Mouse (Mus musculus) stomach, postnatal 0 days (tissue): ENCODE data around the gene Tmem132d. TPM values are rescaled to one million over a fixed set of nuclear protein-coding genes. Genes with fewer than 3 reads are reported as not detected.

Experiments used
- ATAC-seq: fragments of 200-750 bp; cut with Nextera tagmentation; 2 replicates; pipeline ENCODE4 v1.8.0; 2017; ENCODE audit not compliant: low FRiP score, low TSS enrichment
- DNase-seq: peaks from one replicate; pipeline ENCODE4 v3.0.0-alpha.2; 2016; ENCODE audit warnings: low spot score
- H3K27ac ChIP-seq: fragments of 300-500 bp; sonication (generic); replicated peaks from 2 replicates; pipeline ENCODE4 v1.5.1; 2014; ENCODE audit warnings: mild to moderate bottlenecking, control low read depth
- H3K27me3 ChIP-seq: fragments of 300-500 bp; sonication (generic); 2 replicates; pipeline ENCODE4 v1.6.1; 2014; ENCODE audit warnings: low read length; ENCODE audit not compliant: control insufficient read depth, insufficient read depth
- H3K36me3 ChIP-seq: fragments of 300-500 bp; sonication (generic); 2 replicates; pipeline ENCODE4 v1.6.1; 2014; ENCODE audit warnings: low read length, mixed read lengths; ENCODE audit not compliant: control insufficient read depth, insufficient read depth
- H3K4me1 ChIP-seq: fragments of 300-500 bp; sonication (generic); replicated peaks from 2 replicates; pipeline ENCODE4 v1.6.1; 2014; ENCODE audit warnings: antibody characterized with exemption; ENCODE audit not compliant: control insufficient read depth, insufficient read depth
- H3K4me2 ChIP-seq: fragments of 300-500 bp; sonication (generic); replicated peaks from 2 replicates; pipeline ENCODE4 v1.6.1; 2014; ENCODE audit warnings: low read depth, mild to moderate bottlenecking, control low read depth, moderate library complexity
- H3K4me3 ChIP-seq: fragments of 300-500 bp; sonication (generic); 2 replicates; pipeline ENCODE4 v1.5.1; 2014; ENCODE audit warnings: low read depth, low read length, control low read depth
- H3K9ac ChIP-seq: fragments of 300-500 bp; sonication (generic); 2 replicates; pipeline ENCODE4 v1.6.1; 2014; ENCODE audit warnings: mild to moderate bottlenecking, low read length, control low read depth, mixed read lengths
- H3K9me3 ChIP-seq: fragments of 300-500 bp; sonication (generic); 2 replicates; pipeline ENCODE4 v1.6.1; 2016; ENCODE audit warnings: low read length; ENCODE audit not compliant: control insufficient read depth
- CTCF ChIP-seq: IDR thresholded peaks from 2 replicates; pipeline ENCODE4 v1.5.1; 2016; ENCODE audit warnings: antibody characterized with exemption, low read depth, mild to moderate bottlenecking, moderate library complexity
- EP300 ChIP-seq: optimal IDR thresholded peaks from 2 replicates; pipeline ENCODE3; 2016; ENCODE audit warnings: antibody characterized with exemption
- WGBS: fragments of 180-500 bp; shearing (Covaris S2); extraction: QIAGEN DNeasy Blood & Tissue Kit; methylation state at CpG from one replicate; pipeline ENCODE4 v1.1.7; 2014; 5-methylcytosine and 5-hydroxymethylcytosine counted together
- polyA plus RNA-seq: library from polyadenylated mRNA; unstranded; fragments of >200 nt; fragmentation: Nextera tagmentation; extraction: Ambion mirVana; gene quantifications from 2 replicates; pipeline ENCODE4 v1.2.1, GENCODE M21; 2015

Gene Tmem132d
- polyA plus RNA-seq, 1 experiment from 2014 or later, result 0.16 TPM

DNA sequence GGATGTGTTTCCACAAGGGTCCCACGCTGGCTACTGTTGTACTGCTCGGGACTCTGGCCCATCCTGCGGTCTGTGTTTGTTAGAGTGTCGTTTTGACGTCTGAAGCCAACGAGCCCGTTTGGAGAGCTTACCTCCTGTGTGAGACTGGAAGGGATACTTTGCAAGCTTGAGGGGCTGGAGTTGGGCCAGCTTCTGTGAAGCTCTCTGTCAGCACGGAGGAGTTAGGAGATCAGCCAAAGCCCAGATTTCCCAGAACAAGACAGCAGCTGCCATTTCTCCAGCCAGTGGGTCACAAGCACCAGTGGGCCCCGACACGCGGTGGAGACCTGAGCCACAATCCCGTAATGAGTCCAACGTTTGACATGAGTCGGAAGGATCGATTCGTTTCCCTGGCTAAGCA is 5.2 kb upstream of the Tmem132d start:
- ATAC-seq (no peak), DNase-seq (no peak)
- TF ChIP-seq CTCF (no peak), EP300 (no peak)
- peaks cover 3% of the 10 kb centered on the region; the same call in 1 of the 2 replicates for H3K27me3 ChIP-seq
- H3K4me1 ChIP-seq, result no peaks in the 10 kb centered on the region
- no peak overlapping the region for H3K9ac ChIP-seq
- H3K36me3 ChIP-seq, result no peaks in the 10 kb centered on the region
- H3K9me3 ChIP-seq, result no peaks in the 10 kb centered on the region
- no peak overlapping the region for H3K27ac ChIP-seq
- H3K4me3 ChIP-seq, result no peak overlapping the region
- WGBS, result 51% methylated on average over 16 of the region's 16 CpGs
- H3K4me2 ChIP-seq, result no peak overlapping the region

DNA sequence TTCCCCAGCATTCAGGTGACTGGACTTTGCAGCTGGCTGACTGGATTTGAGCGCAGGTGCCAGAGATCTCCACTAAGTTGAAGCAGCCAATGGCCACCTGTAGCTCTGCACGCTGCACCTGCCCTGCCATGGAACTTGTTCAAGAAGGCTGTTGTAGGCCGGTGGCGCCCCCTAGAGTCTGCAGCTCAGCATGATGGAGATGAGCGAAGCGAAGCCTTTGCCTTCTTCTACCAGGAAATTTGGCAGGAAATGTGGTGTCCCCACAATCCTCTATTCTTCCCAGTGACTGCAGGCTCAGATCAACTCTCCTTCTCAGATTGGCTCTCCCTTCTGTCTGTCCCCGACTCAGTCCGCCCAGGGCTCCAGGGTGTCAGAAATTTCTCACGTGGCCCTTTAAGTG is 4.0 kb upstream of the Tmem132d start:
- WGBS, result 14% methylated on average over 9 of the region's 9 CpGs
- peak; percentile 24 for DNase-seq
- H3K4me3 ChIP-seq, result no peak overlapping the region
- no peaks in the 10 kb centered on the region for H3K36me3 ChIP-seq
- H3K27me3 ChIP-seq, result peaks cover 7% of the 10 kb centered on the region; the same call in 1 of the 2 replicates
- no peak for ATAC-seq
- no peak overlapping the region for H3K9ac ChIP-seq
- H3K9me3 ChIP-seq, result no peaks in the 10 kb centered on the region
- no peak for TF ChIP-seq EP300
- peak; percentile 50 for TF ChIP-seq CTCF
- H3K27ac ChIP-seq, result no peak overlapping the region
- no peak overlapping the region for H3K4me2 ChIP-seq
- no peaks in the 10 kb centered on the region for H3K4me1 ChIP-seq

DNA sequence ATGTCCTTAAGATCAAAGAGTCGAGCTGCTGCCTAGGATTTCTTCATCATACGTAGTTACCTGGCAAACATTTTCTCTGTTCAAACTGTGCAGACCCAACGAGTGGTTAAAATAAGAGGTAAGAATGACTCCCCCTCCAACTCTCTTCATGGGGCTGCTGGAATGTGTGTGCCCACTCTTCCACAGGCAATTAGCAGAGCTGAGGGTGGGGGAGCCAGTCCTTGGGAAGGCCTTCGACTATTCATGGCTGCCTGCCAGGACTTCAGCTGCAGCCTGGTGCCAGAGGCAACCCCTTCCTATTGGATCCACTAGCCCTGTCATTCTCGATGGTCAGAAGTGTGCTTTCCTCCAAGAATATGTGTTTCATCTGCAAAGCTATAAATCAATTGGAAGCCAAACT is 2.8 kb upstream of the Tmem132d start:
- Histone ChIP-seq H3K27me3 (peaks cover 7% of the 10 kb centered on the region; the same call in 1 of the 2 replicates), H3K9me3 (no peaks in the 10 kb centered on the region), H3K4me3 (no peak overlapping the region), H3K4me1 (no peaks in the 10 kb centered on the region), H3K27ac (no peak overlapping the region), H3K36me3 (no peaks in the 10 kb centered on the region), H3K4me2 (no peak overlapping the region), H3K9ac (no peak overlapping the region)
- ATAC-seq (no peak), DNase-seq (no peak)
- TF ChIP-seq EP300 (no peak), CTCF (no peak)
- 53% methylated on average over 5 of the region's 5 CpGs for WGBS

DNA sequence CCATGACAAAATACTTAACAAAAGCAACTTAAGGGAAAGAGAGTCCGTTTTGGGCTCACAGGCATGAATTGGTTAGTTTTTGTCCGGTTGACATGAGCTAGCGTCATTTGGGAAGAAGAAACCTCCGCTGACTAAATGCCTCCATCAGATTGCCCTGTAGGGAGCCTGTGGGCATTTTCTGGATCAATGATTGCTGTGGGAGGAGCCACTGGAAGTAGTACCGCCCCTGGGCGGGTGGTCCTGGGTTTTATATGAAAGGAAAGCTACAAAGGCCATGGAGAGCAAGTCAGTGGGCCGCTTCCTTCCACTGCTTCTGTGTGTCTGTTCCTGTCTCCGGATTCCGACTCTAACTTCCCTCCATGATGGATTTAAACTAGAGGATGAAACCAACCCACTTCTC is 909 bp upstream of the Tmem132d start:
- no peaks in the 10 kb centered on the region for H3K9me3 ChIP-seq
- 43% methylated on average over 9 of the region's 9 CpGs for WGBS
- no peak overlapping the region for H3K4me3 ChIP-seq
- no peaks in the 10 kb centered on the region for H3K36me3 ChIP-seq
- no peak overlapping the region for H3K27ac ChIP-seq
- DNase-seq (no peak), ATAC-seq (no peak)
- no peaks in the 10 kb centered on the region for H3K4me1 ChIP-seq
- peaks cover 7% of the 10 kb centered on the region; the same call in 1 of the 2 replicates for H3K27me3 ChIP-seq
- TF ChIP-seq EP300 (no peak), CTCF (no peak)
- H3K4me2 ChIP-seq, result no peak overlapping the region
- no peak overlapping the region for H3K9ac ChIP-seq

DNA sequence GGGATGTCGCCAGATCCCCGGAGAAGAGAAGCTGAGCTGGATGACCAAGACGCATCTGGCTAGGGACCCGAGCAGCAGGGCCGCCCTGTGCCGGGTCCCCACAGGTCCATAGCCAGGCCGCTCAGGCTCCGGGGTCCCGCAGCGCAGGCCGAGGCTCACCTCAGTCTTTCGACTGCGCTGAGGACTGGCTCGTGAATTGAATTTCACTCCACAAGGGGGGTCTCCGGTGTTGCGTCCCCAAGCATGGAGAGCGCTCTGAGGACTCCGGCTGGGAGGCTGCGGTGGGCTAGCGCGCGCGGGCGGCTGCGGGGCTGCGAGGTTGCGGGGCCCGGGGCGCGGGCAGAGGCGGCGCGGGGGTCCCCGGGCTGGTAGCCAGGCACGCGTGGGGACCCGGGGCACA is 455 bp downstream of the Tmem132d start:
- TF ChIP-seq EP300 (no peak), CTCF (no peak)
- Histone ChIP-seq H3K36me3 (no peaks in the 10 kb centered on the region), H3K9ac (no peak overlapping the region), H3K9me3 (no peaks in the 10 kb centered on the region), H3K27ac (no peak overlapping the region), H3K4me3 (0 out of 2 replicates have a peak overlapping the region, but pooled peaks have one; percentile 2), H3K4me1 (no peaks in the 10 kb centered on the region), H3K4me2 (no peak overlapping the region), H3K27me3 (peaks cover 7% of the 10 kb centered on the region; the same call in 1 of the 2 replicates)
- DNase-seq, result no peak
- ATAC-seq, result peak; percentile 12; the same call in 1 of the 2 replicates
- 0% methylated on average over 22 of the region's 37 CpGs for WGBS

DNA sequence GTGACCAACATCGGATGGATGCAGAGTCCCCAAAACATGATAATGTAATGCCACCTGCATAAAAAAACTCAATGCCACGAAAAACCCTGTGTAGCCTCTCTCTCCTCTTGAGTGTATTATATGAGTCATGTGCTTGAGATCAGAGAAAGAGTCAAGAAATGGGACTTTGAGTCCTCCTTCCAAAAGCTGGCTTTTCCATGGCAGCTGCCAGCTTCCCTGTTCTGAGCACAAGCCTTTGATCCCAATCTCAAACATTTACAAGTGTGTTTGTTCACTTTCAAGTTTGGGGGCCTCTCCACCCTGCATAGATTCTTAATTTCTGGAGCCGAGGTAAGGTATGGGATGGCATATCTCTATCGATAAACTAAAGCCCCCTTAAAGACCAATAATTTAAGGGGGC is 8.2 kb downstream of the Tmem132d start:
- WGBS, result 62% methylated on average over 4 of the region's 4 CpGs
- Histone ChIP-seq H3K27ac (no peak overlapping the region), H3K4me3 (no peak overlapping the region), H3K4me1 (no peaks in the 10 kb centered on the region), H3K36me3 (no peaks in the 10 kb centered on the region), H3K27me3 (no peaks in the 10 kb centered on the region), H3K9me3 (no peaks in the 10 kb centered on the region), H3K4me2 (no peak overlapping the region), H3K9ac (no peak overlapping the region)
- TF ChIP-seq EP300, result no peak
- no peak for TF ChIP-seq CTCF
- ATAC-seq (no peak), DNase-seq (no peak)
